Mouse (Mus musculus) layer of hippocampus, adult 18-20 months (tissue): ENCODE measurements around the gene Pdxdc1. TPM values are rescaled to one million over a fixed set of nuclear protein-coding genes. Genes with fewer than 3 reads are reported as not detected.
"Not testable (repeated sequence)": the region's sequence is repeated elsewhere in the genome, so short reads cannot be mapped to it uniquely, and the experiment has no call there.

Experiments
- DNase-seq, 2 experiments: peaks; one replicate each; pipeline ENCODE4 v3.0.0; 2022; ENCODE audit warnings: low spot score in 2 of 2
- long read RNA-seq: library from polyadenylated mRNA; stranded (forward); transcript quantifications from one replicate; pipeline ENCODE4 v2.0.0, GENCODE M21; 2021
- total RNA-seq, 2 experiments: library from RNA; stranded (reverse); gene quantifications; 2 replicates each; pipeline ENCODE4 v1.2.3; 2021

Gene Pdxdc1
- total RNA-seq, result 10 to 100 TPM; 66.5 to 75.8 TPM
- long read RNA-seq, full-length matches to known transcripts, result 44 of 68 reads
- long read RNA-seq, partial matches to known transcripts, result 11 of 68 reads
- long read RNA-seq, other reads (novel, unspliced or antisense), result 13 of 68 reads

DNA sequence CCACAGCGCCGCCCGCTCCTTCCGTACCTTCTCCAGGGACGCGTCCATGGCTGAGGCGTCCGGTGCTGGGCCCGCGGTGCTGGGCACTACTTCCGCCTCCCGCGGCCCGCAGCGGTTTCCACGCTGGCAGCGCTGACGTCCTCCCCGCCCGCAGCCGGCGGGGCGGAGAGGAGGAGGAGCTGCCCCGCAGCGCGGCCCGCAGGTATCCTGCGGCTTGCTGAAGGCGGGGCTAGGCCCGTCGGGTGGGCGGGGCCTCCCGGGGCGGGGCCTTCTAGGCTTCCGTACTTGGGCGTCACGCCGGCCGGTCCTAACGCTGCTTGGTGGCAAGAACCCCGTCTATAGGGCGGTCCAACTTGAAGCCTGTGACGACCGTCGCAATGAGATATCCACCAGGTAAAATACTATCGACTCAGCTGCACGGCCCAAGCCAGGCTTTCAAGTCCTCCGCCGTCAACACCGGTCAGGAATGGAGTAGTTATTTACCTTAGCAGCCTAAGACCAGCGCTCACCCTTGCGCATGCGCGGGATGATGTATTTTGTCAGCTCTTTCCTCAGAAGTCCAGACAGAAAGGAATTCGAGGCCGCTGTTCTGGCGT is at the start of gene Pdxdc1, which contains the start of gene Mpv17l:
Gene Pdxdc1, minus strand, starts transcription at position 244 of the 596 bp plus-strand sequence.
Gene Mpv17l, plus strand, starts transcription at position 274 of the 596 bp plus-strand sequence.
- DNase-seq, result peak; percentile 97 to 99

DNA sequence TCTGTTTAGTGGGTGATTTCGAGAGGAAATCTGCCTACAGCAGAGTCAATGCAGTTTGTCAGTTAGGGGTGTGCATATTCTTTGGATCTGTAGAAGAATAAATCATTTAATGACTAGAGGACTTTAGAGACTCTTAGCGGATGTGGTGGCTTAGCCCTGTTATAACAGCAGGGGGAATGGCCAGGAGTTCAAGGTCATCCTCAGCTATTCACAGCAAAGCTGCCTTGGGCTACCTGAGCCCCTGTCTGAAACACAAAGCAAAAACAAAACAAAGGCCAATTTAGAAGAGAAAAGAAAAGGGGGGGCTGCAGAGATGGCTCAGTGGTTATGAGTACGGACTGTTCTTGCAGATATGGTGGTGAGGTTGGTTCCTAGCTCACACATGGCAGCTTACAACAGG is 48.3 kb upstream of the Pdxdc1 start:
- DNase-seq, result no peak

DNA sequence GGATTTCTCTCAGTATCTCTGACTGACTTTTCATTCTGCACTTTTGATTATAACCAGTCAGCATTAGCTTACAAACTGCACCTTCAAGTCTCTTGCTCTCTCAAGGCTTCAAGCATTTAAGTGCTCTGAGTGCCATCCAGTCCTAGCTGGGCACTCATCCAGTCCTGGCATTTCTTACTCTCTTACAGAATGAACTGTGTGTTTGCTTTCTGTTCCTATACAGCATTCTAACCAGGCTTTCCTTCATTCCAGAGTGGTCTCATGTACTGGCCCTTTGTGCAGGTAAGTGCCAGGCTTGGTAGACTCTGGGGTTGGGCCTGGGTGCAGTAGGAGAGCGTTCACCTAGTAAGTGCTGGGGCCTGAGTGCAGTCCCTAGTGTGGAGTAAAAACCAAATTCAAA is 43.4 kb upstream of the Pdxdc1 start:
- no peak for DNase-seq

DNA sequence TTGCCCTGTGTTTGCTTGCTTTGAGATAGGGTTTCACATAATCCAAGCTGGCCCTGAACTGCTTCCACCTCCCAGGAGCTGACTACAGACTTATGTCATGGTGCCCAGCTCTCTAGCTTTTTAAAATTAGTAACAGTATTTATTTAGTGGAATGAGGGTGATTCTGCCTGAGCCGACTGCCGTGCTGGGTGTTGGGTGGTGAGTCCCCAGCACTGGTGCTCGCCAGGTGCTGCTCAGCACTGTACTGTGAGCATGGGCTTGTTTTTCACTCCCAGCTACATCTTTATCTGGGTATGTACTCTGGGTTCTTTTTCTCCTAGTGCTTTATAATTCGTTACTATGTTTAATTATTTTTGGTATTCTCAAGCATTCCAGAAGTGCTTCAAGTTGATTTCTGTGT is 42.2 kb upstream of the Pdxdc1 start:
- DNase-seq, result no peak

DNA sequence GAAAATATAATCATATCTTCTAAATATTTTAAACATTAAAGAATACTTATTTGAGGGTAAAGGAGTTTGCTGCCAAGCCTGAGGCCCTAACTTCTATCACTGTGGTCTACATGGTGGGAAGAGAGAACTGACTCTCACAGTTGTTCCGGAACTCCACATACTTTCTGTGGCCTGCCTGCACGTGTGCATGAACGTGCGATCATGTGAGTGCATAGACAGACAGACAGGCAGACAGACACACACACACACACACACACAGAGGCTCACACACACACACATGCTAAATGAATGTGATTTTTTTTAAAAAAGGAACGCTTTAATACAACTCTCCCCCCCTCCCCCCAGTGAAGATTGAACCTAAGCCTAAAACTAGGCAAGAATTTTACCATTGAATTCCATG is 41.8 kb upstream of the Pdxdc1 start:
- DNase-seq, result no peak

DNA sequence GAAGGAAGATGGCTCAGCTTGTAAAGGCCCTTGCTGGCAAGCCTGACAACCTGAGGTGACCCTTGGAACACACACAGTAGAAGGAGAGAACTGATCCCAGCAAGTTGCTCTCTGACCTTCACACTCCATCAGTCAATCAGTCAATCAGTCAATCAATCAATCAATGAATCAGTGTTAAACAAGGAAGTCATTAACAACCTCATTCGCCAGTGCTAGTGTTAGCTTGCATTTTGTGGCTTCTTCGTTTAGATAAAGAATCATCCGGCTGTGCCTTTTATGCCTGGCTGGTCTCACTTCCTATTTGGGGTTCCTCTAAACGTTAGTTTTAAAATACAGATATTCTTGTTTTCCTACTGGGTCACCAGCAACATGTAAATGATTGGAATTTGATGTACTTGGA is 41.2 kb upstream of the Pdxdc1 start:
- no peak for DNase-seq

DNA sequence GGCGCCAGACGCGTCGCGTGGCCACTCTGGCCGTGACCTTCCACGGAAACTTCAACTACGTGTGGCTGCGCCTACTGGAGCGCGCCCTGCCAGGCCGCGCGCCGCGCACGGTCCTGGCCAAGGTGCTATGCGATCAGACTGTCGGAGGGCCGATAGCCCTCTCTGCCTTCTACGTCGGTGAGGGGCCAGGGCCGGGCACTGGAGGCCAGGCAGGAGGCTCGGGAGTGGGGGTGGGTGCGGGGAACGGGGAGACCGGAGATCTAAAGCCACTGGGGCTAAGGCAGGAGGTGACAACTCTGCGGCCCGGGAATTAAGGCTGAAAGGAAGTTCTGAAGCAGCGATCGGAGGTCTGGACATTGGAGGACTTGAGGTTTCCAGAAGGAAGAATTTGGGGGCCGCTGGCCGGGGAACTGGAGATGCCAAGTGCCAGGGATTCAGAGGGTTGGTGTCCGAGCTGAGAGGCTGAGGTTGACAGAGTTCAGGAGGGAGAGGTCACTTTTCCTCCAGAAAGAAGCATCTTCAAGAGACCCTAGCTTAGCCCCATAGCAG is 38.0 kb upstream of the Pdxdc1 start:
- no peak for DNase-seq

DNA sequence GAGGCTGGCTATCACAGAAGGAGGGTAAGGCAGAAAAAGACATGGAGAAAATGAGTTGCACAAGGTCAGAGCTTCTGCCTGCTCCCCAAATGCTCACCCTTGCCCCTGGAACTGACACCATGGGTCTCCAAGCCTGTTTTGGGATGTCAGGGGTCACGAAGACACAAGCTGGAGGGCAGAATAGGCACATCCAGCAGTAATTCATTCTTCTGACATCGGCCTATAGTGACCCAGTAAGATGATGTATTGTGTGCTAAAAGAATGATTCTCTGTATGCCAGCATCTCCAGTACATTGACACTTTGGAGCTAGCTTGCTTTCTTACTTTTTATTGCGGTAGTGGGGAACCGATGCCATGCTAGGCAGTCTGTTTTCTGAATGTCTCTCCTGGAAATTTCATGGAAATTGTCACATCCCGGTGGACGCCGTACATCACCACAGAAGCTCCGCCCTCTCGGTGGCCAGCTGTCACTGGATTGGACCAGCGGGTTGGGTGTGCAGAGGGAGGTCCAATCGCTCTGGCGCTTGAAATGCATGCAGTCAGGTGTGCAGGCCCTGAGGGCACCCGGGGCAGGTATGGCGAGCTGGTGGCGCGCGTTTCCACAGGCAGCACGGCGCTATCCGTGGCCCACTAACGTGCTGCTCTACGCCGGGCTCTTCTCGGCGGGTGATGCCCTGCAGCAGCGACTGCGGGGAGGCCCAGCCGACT is 37.4 kb upstream of the Pdxdc1 start:
- peak; percentile 83 to 88 for DNase-seq

DNA sequence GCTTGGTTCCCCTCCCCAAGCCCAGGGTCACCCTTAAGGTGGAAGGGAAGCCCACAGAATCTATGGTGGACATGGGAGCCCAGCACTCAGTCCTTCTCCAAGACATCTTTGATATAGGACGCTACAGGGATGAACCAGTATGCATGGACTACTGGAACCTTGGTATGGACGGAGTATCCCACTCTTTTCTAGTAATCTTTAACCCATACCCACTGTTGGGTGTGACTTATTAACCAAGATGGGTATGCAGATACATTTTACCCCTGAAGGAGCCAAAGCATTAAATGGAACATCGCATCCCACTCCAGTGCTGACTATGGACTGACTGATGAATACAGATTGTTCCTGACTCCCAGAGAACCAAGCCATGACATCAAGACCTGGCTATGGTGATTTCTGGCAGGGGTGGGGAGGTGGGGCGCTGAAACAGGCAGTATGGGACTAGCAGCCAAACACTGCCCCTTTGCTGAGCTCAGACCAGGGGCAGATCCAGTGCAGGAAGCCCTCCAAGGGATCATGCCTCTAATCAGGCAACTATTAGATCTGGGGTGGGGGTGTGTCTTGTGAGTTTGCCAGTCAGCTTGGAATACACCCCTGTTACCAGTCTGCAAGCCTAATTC is 24.6 kb upstream of the Pdxdc1 start:
- no peak for DNase-seq

DNA sequence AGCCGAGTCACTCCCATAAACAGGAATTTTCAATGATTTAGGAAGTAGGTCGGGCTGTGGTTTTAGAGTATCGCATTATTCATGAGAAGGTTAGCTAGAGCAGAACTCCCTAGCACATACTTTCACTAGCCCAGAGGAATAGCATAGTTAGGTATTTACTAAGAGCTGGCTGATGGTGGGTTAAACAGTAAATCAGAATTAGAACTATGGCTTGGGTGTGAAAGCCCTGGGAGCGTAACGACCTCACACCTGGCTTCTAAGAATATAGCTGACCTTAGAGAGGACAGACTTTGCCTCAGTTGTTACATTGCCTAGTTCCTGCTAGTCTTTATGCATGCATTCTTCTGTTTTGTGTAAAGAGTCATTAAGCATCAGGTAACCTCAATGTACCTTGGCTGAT is 20.0 kb upstream of the Pdxdc1 start:
- not testable (repeated sequence) for DNase-seq

DNA sequence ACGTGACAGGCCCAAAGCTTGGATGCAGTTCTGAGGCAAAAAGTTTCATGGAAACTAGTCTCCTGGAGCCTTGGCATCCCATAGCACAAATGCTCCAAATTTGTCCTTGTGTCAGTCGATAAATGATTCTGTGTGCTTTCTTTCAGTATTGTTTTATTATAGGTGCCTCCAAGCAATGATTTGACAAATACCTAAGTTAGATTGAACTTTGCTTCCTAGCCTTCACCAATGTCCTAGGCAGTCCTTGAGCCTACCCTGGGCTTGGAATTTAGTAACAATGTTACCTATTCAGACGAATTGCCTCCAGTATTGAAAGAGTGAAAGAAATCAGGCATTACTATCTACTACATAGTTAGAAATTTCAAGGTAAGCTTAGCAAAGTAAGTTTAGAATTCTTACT is 19.6 kb upstream of the Pdxdc1 start:
- DNase-seq, result not testable (repeated sequence)

DNA sequence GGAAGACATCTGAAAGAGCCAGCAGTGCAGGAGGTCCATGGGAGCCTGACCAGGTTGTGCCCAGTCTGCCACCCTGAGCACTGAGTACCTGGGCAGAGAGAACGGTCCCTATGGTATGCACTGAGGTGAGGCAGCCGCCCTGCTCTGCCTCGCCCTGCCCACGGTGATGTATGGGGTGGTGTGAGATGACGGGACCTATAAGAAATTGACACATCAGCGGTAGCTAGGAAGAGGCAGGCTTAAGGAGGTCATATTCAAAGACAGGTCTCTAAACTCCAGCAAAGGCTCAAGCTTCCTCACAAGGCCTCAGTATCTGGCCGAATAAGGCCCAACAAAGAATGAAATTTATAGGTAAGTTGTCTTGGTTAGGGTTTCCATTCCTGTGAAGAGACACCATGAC is 18.9 kb upstream of the Pdxdc1 start:
- no peak for DNase-seq

DNA sequence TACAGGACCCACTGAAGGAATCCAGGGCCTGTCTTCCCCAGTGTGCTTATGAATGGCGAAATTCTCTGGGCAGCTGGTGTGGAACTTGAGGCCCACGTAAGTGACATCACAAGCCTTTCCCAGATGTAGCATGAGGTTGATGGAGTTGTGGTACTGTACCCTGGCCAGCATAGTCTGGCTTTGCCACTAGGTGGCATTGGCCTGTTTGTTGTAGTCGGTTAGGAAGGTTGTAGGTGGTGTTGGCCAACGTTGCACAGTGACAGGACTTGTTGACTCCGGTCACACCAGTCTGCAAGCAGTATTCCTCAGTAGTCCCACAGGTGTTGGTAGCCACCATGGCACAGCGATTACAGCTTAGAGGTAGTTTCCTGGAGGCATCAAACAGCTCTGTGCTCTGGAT is 18.1 kb upstream of the Pdxdc1 start:
- no peak for DNase-seq

DNA sequence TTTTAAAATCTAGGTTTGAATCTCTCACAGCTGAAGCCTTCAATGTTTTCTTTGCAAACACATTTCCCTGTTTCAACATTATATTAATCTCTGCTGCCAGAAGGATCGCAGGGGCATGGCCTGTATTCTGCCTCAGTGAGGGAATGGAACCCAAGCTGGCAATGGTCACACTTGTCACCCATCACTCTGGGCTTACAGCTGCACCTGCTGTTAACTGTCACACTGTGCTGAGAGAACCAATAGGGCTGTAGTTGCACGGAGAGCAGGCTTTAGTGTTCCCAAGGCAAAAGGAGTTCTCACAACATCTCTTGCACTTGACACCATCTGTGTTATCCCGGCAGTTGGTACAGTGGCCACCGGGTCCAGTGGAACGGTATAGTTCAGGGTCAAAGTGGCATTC is 17.2 kb upstream of the Pdxdc1 start:
- DNase-seq, result no peak

DNA sequence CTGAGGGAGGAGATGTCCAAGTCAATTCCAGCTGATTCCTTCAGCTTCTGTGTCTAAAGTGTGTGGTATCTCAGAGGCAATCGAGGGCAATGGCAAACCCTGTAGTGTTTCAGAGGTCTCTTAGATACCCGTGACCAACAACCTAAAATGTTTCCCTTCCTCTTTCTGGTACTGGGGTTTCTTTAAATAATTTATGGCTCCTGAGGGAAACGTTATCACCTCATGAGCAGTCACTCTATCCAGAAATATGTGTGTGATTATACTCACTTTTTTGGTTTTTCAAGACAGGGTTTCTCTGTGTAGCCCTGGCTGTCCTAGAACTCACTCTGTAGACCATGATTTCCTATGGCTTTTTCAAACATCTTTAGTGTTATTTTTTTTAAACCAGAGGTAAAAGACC is 4.4 kb upstream of the Pdxdc1 start:
- DNase-seq, result no peak

DNA sequence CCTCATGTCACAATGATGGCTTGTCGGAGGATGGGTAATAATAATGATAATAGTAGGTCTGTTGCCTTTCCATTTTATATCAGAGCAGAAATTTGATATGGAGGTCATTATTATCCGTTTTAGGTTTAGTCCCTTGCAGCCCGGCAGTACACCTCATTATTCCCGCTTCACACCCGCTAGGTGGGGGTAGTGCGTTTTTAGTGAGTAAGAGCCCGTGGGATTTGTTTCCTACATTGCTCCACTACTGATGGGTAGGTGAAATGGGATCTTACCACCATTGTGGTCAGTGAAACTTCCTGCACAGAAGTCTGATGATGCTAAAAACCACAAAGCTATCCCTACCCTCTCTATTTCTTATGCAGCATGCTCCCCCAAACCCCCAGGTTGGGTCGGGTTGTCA is 557 bp upstream of the Pdxdc1 start:
- no peak for DNase-seq

DNA sequence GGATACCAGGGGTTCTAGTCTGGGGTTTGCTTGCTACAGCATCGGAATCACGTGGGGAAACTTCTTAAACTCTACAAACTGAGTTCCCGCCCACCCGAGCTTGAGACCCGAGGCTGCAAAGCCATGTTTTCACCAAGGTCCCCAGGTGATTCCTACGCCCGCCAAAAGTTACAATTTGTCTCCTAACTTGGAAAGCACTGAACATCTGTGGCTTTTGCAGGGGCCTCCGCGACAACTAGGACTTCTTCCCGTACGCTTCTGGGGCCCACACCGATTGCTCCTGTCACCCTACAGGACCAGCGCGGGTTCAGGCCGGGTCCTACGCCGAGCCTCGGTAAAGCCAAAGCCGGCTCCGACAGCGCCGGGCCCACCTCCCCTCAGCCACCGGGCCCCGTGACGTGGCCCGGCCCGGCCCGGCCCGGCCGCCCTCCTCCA is 517 bp downstream of the Pdxdc1 start:
- no peak for DNase-seq

DNA sequence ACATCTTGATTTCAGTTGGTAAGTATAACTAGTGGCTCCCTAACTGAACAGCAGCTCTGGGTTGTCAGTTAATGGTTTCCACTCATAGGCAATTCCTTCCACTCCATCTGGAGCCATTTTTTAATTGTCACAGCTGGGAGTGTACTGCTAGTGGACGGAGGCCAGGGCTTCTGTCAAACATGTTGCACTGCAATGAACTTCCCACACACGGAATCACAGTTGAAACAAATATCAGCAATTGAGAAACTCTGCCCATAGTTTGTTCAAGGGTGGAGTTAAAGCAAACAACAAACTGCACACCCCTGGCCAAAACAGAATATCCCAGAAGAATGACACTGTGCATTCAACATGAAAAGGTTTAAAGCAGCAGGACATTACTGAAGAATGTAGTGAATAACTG is 4.0 kb downstream of the Pdxdc1 start:
- peak in 1 of 2 experiments; percentile 36 for DNase-seq

DNA sequence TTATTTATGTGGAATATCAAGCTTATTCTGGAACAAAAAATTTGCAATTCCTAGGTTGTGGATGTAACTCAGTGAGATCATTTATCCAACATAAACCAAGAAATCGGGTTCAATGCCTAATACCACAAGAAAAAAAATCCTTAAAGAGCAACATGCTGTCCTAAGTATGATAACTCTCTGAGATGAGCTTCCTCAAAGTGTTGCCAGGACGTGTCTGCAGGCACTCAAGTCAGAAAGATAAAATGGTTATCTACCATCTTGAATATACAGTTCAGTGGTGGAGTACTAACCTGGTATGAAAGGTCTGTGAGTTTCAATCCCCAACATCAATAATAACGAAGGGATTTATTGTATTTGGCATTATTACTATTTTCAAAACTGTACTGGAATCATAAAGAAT is 6.6 kb downstream of the Pdxdc1 start:
- DNase-seq, result no peak

DNA sequence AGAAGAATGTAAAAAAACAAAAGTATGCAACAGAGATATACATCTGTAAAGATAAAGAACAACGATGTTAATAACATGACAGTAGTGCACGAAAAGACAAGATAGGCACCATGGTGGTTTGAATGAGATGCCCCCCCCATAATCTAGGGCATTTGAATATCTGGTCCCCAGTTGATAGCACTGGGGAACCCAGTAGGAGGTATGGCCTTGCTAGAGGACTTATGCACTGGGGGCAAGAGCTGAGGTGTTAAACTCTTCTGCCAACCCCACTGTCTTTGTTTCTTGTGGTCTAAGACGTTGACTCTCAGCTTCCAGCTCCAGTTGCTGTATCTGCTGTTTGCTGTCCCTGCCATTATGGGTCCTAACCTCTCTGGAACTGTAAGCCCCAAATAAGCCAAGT is 7.2 kb downstream of the Pdxdc1 start:
- DNase-seq, result no peak

DNA sequence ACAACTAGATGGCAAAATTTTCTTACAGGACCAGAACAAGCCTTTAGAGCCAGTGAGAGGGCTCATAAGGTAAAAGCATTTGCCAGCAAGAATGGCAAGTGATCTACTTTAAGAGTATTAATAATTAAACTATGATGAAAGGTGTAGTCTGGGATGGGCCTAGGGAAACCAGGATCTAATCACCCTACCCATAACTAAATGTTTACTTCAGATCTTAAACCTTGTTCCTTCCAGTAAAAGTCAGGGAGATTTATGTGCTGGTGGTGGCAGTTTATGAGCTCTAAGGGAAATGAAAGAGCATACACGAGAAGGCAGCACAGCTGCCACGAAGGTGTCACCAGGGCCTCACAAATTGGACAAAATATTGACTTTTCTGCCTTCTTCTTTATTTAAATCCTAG is 8.8 kb downstream of the Pdxdc1 start:
- no peak for DNase-seq

DNA sequence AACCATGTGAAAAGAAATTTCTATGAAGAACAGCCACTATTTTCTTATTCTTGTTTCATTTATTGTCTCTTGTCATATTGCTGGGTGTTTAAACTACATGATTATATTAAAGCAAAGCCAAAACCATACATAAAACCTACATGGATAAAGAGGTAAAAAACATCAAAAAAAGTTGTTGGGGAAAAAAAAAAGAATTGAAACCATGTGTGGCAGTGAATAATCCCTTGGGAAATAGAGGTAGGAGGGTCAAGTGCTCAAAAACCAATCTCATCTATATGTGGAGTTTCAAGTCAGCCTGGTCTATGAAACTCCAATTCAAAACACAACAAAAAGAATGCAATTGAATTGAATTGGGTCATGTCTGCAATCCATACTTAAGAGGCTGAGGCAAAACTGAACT is 10.1 kb downstream of the Pdxdc1 start:
- no peak for DNase-seq
